Mouse (Mus musculus) left cerebral cortex, postnatal 25 days (tissue): ENCODE data around the gene Aven. TPM values are rescaled to one million over a fixed set of nuclear protein-coding genes. Genes with fewer than 3 reads are reported as not detected.
"Not testable (repeated sequence)": the region's sequence is repeated elsewhere in the genome, so short reads cannot be mapped to it uniquely, and the experiment has no call there.

ENCODE experiments used
- DNase-seq, 2 experiments: peaks; one replicate each; pipeline ENCODE4 v3.0.0; 2022; ENCODE audit warnings: low spot score in 2 of 2, mixed read lengths in 1 of 2
- intact Hi-C: fragments of 180-260 bp; cut with DNase I; formaldehyde crosslinking; loops from one replicate; pipeline ENCODE4 v1.15.1; 2025
- total RNA-seq, 2 experiments: library from RNA; stranded (reverse); gene quantifications; 2 replicates each; pipeline ENCODE4 v1.2.3; 2021

The Aven gene
- total RNA-seq: 10 to 100 TPM in 1 of 2 experiments, 1 to 10 TPM in 1; 9.6 to 11.4 TPM

DNA sequence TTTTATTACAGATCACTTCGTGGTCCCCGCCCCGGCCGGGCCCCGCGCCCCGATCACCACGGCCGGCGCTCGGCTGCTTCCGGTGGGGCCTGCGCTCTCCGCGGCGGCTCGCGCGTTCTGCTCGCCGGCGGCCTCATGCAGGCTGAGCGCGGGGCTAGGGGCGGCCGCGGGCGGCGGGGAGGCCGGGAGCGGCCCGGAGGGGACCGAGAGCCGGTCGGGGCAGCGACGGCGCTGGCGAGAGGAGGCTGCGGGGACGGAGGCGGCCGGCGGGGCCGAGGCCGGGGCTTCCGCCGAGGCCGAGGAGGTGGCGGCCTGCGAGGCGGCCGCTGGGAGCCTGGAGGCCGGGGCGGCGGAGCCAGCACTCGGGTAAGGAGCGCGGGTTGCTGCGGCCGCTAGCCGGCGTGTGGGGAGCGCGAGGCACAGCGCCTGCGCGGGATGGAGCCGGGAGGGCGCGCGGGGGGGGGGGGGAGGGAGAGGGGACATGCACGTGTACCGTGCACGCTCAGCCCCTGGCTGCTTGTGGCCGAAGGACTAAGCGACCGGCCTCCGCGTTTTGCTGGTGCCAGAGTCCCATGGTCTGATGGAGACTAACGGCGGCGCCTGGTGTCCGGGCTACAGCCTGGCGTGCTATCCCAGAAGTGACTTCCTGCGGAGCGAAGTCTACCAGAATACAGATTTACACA lies at the start of gene Aven:
Gene Aven, plus strand, starts transcription at position 109 of the 683 bp plus-strand sequence.
- intact Hi-C loops: no loop called here
- DNase-seq: peak; percentile 84

DNA sequence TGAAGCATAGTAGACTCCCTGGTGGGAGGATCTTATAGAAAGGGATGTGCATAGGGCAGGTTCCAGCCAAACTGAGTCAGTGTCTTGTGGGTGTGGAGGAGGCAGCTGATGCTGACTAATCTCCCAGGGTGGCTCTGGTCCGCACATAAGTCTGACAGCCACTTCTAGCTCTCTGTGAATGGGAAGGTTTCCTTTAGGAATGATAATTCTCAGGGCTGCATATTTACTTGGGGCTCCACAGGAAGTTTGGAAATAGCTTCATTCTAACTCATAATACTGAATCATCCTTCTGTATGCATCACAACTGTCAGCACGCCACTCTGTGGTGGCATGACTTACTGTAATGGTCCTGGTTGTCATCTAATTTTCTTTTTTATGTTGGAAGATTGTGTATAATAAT lies 49.3 kb upstream of the Aven start:
- intact Hi-C loops: no loop called here

GRCm38 (mm10) chr2:112445511-112445910 lies 47.3 kb upstream of the Aven start:
- no peak for DNase-seq
- intact Hi-C loops: no loop called here

More for the DNA sequence above, 49.3 kb upstream of the Aven start:
- peak; percentile 20 to 85 for DNase-seq

DNA sequence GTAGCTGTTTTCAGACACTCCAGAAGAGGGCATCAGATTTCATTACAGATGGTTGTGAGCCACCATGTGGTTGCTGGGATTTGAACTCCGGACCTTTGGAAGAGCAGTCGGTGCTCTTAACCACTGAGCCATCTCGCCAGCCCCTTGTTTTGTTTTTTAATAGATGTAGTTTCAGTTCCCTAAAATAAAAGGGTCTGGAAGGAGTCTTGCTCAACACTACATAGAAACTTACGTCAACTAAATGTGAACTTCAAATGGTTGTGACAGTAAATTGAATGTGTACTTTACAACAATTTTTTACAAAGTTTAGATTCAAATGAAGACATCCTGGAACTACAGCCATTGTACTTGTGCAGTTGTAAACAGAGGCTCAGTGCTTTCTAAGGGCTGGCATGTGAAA lies 44.7 kb upstream of the Aven start:
- intact Hi-C loops: not testable (repeated sequence)

GRCm38 (mm10) chr2:112448510-112449059 lies 44.2 kb upstream of the Aven start:
- DNase-seq: no peak
- intact Hi-C loops: no loop called here

More for the DNA sequence above, 44.7 kb upstream of the Aven start:
- DNase-seq: not testable (repeated sequence)

- intact Hi-C loops: no loop called here
Observed at GRCm38 (mm10) chr2:112449597-112450296, 43.0 kb upstream of the Aven start.

DNA sequence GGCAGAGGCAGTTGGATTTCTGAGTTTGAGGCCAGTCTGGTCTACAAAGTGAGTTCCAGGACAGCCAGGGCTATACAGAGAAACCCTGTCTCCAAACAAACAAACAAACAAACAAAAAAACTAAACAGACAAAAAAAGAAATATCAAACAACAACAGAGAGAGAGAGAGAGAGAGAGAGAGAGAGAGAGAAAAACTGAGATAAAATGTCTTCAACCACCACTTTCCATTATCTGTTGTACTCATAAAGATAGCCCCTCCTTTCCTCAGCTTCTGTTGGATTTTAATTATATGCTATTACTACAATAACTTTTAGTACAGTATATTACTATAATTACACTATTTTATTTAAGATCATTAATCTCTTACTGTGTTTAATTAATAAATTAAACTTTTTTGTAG lies 40.3 kb upstream of the Aven start:
- intact Hi-C loops, DNase-seq: not testable (repeated sequence)

More at GRCm38 (mm10) chr2:112449597-112450296, 43.0 kb upstream of the Aven start:
- DNase-seq: no peak

GRCm38 (mm10) chr2:112454125-112454861 lies 38.5 kb upstream of the Aven start:
- intact Hi-C loops: loop anchor here (1.0 to 2.0 kb wide), 2 partner anchors 75 to 86 kb away; partner anchors contain the start of genes Emc4 and Katnbl1

GRCm38 (mm10) chr2:112454862-112455564 lies 37.8 kb upstream of the Aven start, which contains the start of gene Emc7:
Gene Emc7 (plus strand): TSS chr2:112454997.
- intact Hi-C loops: loop anchor here (1.0 to 5.0 kb wide), 3 partner anchors 76 to 193 kb away; partner anchors contain the start of genes Emc4, Katnbl1 and Nop10

More at GRCm38 (mm10) chr2:112454125-112454861, 38.5 kb upstream of the Aven start:
- no peak for DNase-seq

GRCm38 (mm10) chr2:112460557-112460956 lies 32.2 kb upstream of the Aven start:
- intact Hi-C loops: no loop called here
- no peak for DNase-seq

More at GRCm38 (mm10) chr2:112454862-112455564, 37.8 kb upstream of the Aven start, which contains the start of gene Emc7:
- peak; percentile 96 to 98 for DNase-seq

- intact Hi-C loops: no loop called here
Observed at GRCm38 (mm10) chr2:112469542-112469941, 23.2 kb upstream of the Aven start.

GRCm38 (mm10) chr2:112470961-112471381 lies 21.8 kb upstream of the Aven start:
- intact Hi-C loops: no loop called here
- peak in 1 of 2 experiments; percentile 58 for DNase-seq

More at GRCm38 (mm10) chr2:112469542-112469941, 23.2 kb upstream of the Aven start:
- peak in 1 of 2 experiments; percentile 33 for DNase-seq

GRCm38 (mm10) chr2:112472076-112472475 lies 20.7 kb upstream of the Aven start:
- DNase-seq: no peak
- intact Hi-C loops: no loop called here

DNA sequence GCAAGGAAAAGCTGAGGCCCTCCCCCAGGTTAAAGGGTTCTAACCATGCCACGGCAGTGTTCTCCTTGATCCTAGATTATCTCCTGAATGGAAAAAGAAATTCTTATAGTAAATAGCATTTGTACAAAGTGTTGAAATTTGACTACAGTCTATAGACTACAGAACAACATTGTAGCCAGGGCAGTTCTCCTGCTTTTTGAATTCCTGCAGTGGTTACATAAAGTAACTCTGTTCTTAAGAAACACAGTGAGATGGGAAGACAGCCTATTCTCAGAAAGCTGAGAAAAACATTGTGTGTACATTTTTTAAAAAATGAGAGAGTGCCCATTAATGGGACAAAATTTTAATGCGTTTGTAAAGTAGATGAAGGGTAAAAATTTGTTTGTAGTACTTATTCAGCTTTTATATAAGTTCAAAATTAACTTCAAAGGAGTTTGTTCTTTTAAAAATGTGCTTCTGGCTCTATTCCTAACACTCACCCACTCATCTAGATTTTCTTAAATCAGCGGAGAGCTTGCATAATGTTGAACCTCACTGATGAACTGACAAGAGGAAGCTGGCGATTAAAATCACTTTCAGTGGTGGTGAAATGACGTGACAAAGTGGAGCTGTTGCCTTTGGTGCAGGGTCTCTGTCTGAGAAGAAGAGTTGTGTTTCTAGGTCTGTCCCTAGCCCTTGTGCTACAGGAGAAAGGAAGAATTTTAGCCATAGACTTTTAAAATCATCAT lies 17.6 kb upstream of the Aven start:
- DNase-seq: peak in 1 of 2 experiments; percentile 74
- intact Hi-C loops: no loop called here

- no peak for DNase-seq
Observed at GRCm38 (mm10) chr2:112476554-112476953, 16.2 kb upstream of the Aven start.

GRCm38 (mm10) chr2:112480669-112481068 lies 12.1 kb upstream of the Aven start, which contains the start of gene Chrm5:
Gene Chrm5 (minus strand): TSS chr2:112480769.
- no peak for DNase-seq
- intact Hi-C loops: loop anchor here (2.0 to 5.0 kb wide), 3 partner anchors 102 to 283 kb away; partner anchors contain the start of genes Gm21985, Katnbl1 and Slc12a6

More at GRCm38 (mm10) chr2:112476554-112476953, 16.2 kb upstream of the Aven start:
- intact Hi-C loops: no loop called here

GRCm38 (mm10) chr2:112481564-112481963 lies 11.2 kb upstream of the Aven start:
- intact Hi-C loops: loop anchor here (2.0 to 5.0 kb wide), 3 partner anchors 103 to 284 kb away; partner anchors contain the start of genes Gm21985, Katnbl1 and Slc12a6
- no peak for DNase-seq
